Mouse (Mus musculus) liver, embryonic 14.5 days (tissue): ENCODE data around the gene Gm20604. TPM values are rescaled to one million over a fixed set of nuclear protein-coding genes. Genes with fewer than 3 reads are reported as not detected.

Source experiments
- ATAC-seq: fragments of 200-750 bp; cut with Nextera tagmentation; 2 replicates; pipeline ENCODE4 v1.8.0; 2017; ENCODE audit warnings: moderate number of reproducible peaks, mild to moderate bottlenecking, moderate library complexity; ENCODE audit not compliant: insufficient read depth
- DNase-seq, 3 experiments: peaks; one replicate each; pipeline ENCODE4 v3.0.0-alpha.2; 2012 to 2013; ENCODE audit warnings: low read depth in 3 of 3, low spot score in 3 of 3
- H3K27ac ChIP-seq: fragments of 300-500 bp; sonication (generic); 2 replicates; pipeline ENCODE4 v1.5.1; 2014; ENCODE audit warnings: moderate library complexity, mild to moderate bottlenecking, control low read depth, inconsistent platforms
- H3K27me3 ChIP-seq: fragments of 300-500 bp; sonication (generic); 2 replicates; pipeline ENCODE4 v1.6.1; 2014; ENCODE audit warnings: mild to moderate bottlenecking, low read length, moderate library complexity; ENCODE audit not compliant: control insufficient read depth, insufficient read depth
- H3K36me3 ChIP-seq: fragments of 300-500 bp; sonication (generic); replicated peaks from 2 replicates; pipeline ENCODE4 v1.6.1; 2014; ENCODE audit warnings: low read depth; ENCODE audit not compliant: control insufficient read depth, insufficient read depth
- H3K4me1 ChIP-seq, 2 experiments: fragments of 200-500 bp in 1 of 2; fragments of 300-500 bp in 1 of 2; sonication (generic) in 1 of 2; replicated peaks; 2 replicates each; pipeline ENCODE4 v1.6.1; 2012 to 2014; ENCODE audit warnings: antibody characterized with exemption in 1 of 2, inconsistent platforms in 1 of 2, low read length in 1 of 2; ENCODE audit not compliant: control insufficient read depth in 2 of 2, insufficient read depth in 2 of 2
- H3K4me2 ChIP-seq: fragments of 300-500 bp; sonication (generic); 2 replicates; pipeline ENCODE4 v1.6.1; 2014; ENCODE audit warnings: low read depth, mild to moderate bottlenecking, control low read depth, moderate library complexity
- H3K4me3 ChIP-seq, 2 experiments: fragments of 200-500 bp in 1 of 2; fragments of 300-500 bp in 1 of 2; sonication (generic) in 1 of 2; 2 replicates each; pipeline ENCODE4 v1.5.1; 2012 to 2014; ENCODE audit warnings: low read depth in 2 of 2, low read length in 2 of 2, mild to moderate bottlenecking in 2 of 2, control low read depth in 1 of 2, inconsistent platforms in 1 of 2, moderate library complexity in 1 of 2; ENCODE audit not compliant: insufficient read depth in 1 of 2
- H3K9ac ChIP-seq: fragments of 300-500 bp; sonication (generic); replicated peaks from 2 replicates; pipeline ENCODE4 v1.6.1; 2014; ENCODE audit warnings: mild to moderate bottlenecking, control low read depth, moderate library complexity
- H3K9me3 ChIP-seq: fragments of 300-500 bp; sonication (generic); 2 replicates; pipeline ENCODE4 v1.6.1; 2016; ENCODE audit warnings: low read length, mixed read lengths; ENCODE audit not compliant: control insufficient read depth
- CTCF ChIP-seq: IDR thresholded peaks from 2 replicates; pipeline ENCODE4 v1.5.1; 2016; ENCODE audit warnings: antibody characterized with exemption, low read depth, control low read depth
- EP300 ChIP-seq: IDR thresholded peaks from 2 replicates; pipeline ENCODE4 v1.6.1; 2016; ENCODE audit warnings: antibody characterized with exemption, low read depth
- WGBS: fragments of 180-500 bp; shearing (Covaris S2); extraction: QIAGEN DNeasy Blood & Tissue Kit; methylation state at CpG from one replicate; pipeline ENCODE4 v1.1.7; 2014; ENCODE audit not compliant: insufficient replicate concordance; 5-methylcytosine and 5-hydroxymethylcytosine counted together
- polyA plus RNA-seq, 2 experiments: library from polyadenylated mRNA; depleted of rRNA in 1 of 2; stranded (reverse) in 1 of 2; unstranded in 1 of 2; fragments of >200 nt; fragmentation: Nextera tagmentation in 1 of 2; extraction: Ambion mirVana in 1 of 2; gene quantifications; 2 replicates each; pipeline versions ENCODE4 v1.2.1 to v1.2.3; 2012 to 2014

Gm20604 gene
- polyA plus RNA-seq, 2 experiments = 6.1 to 8.1 TPM

DNA sequence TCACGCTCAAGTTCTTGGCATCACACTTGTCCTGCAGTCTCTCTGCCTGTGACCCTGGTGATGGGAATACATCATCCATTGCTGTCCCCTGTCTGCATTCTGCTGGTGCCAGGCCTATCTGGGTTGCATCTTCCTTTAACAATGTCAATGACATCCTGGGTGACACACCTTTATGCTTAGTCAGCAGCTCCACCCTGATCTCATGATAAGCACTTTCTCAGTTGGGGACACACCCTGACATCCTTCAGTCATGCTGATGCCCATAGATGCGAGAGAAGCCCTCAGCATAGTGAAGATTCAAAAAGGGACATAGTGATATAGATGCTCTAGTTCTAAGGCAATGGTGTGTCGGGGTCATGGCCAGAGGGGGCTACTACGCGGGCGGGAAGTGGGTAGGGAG lies 33.3 kb downstream of the Gm20604 start:
- WGBS = 75% methylated on average over 6 of the region's 6 CpGs
- Histone ChIP-seq H3K27ac (no peak overlapping the region), H3K4me2 (no peak overlapping the region), H3K4me3 (no peak overlapping the region), H3K9ac (no peak overlapping the region), H3K4me1 (peaks cover 2 to 10% of the 10 kb centered on the region in 2 experiments), H3K9me3 (no peaks in the 10 kb centered on the region), H3K36me3 (no peaks in the 10 kb centered on the region), H3K27me3 (no peaks in the 10 kb centered on the region)
- no peak for TF ChIP-seq CTCF
- no peak for TF ChIP-seq EP300
- DNase-seq (no peak), ATAC-seq (no peak)

- no peak overlapping the region for H3K4me2 ChIP-seq
- H3K9ac ChIP-seq = no peak overlapping the region
- H3K36me3 ChIP-seq = no peaks in the 10 kb centered on the region
- ATAC-seq (no peak), DNase-seq (no peak)
- no peak overlapping the region for H3K27ac ChIP-seq
- H3K4me3 ChIP-seq = no peak overlapping the region
- no peaks in the 10 kb centered on the region for H3K27me3 ChIP-seq
- H3K9me3 ChIP-seq = no peaks in the 10 kb centered on the region
- peaks cover 0 to 7% of the 10 kb centered on the region in 2 experiments; a peak in 2 of 4 replicates for H3K4me1 ChIP-seq
- no peak for TF ChIP-seq EP300
- TF ChIP-seq CTCF = no peak
- WGBS = 54% methylated on average over 6 of the region's 6 CpGs
Observed at GRCm38 (mm10) chr12:102723861-102724260, 34.6 kb downstream of the Gm20604 start.

GRCm38 (mm10) chr12:102722966-102723365 lies 35.5 kb downstream of the Gm20604 start:
- no peaks in the 10 kb centered on the region for H3K36me3 ChIP-seq
- H3K27ac ChIP-seq = no peak overlapping the region
- no peaks in the 10 kb centered on the region for H3K9me3 ChIP-seq
- H3K4me1 ChIP-seq = peaks cover 0 to 7% of the 10 kb centered on the region in 2 experiments; a peak in 2 of 4 replicates
- 71% methylated on average over 8 of the region's 8 CpGs for WGBS
- H3K27me3 ChIP-seq = no peaks in the 10 kb centered on the region
- no peak for TF ChIP-seq CTCF
- TF ChIP-seq EP300 = no peak
- ATAC-seq (no peak), DNase-seq (no peak)
- H3K9ac ChIP-seq = no peak overlapping the region
- H3K4me3 ChIP-seq = no peak overlapping the region
- no peak overlapping the region for H3K4me2 ChIP-seq

- TF ChIP-seq CTCF (no peak), EP300 (no peak)
- Histone ChIP-seq H3K36me3 (no peaks in the 10 kb centered on the region), H3K4me3 (no peak overlapping the region), H3K27ac (no peak overlapping the region), H3K9ac (no peak overlapping the region), H3K4me1 (peaks cover 0 to 7% of the 10 kb centered on the region in 2 experiments; a peak in 2 of 4 replicates), H3K9me3 (no peaks in the 10 kb centered on the region), H3K4me2 (no peak overlapping the region), H3K27me3 (no peaks in the 10 kb centered on the region)
- DNase-seq = no peak
- ATAC-seq = no peak
- WGBS = 72% methylated on average over 11 of the region's 11 CpGs
Observed at GRCm38 (mm10) chr12:102722451-102722850, 36.0 kb downstream of the Gm20604 start.

- Histone ChIP-seq H3K27me3 (no peaks in the 10 kb centered on the region), H3K27ac (no peak overlapping the region), H3K4me2 (no peak overlapping the region), H3K9me3 (no peaks in the 10 kb centered on the region), H3K4me3 (no peak overlapping the region), H3K4me1 (0 out of 4 replicates have a peak, but pooled peaks cover 0 to 2% of the 10 kb centered on the region in 2 experiments), H3K36me3 (no peaks in the 10 kb centered on the region), H3K9ac (no peak overlapping the region)
- 38% methylated on average over 13 of the region's 13 CpGs for WGBS
- TF ChIP-seq CTCF (peak; percentile 82), EP300 (no peak)
- 0 out of 2 replicates have a peak, but pooled peaks have one; percentile 40 for ATAC-seq
- DNase-seq = no peak
Observed at GRCm38 (mm10) chr12:102719552-102720315, 38.7 kb downstream of the Gm20604 start.
